Mouse (Mus musculus) forebrain, embryonic 10.5 days (tissue): ENCODE results near the gene Ccdc171. TPM values are rescaled to one million over a fixed set of nuclear protein-coding genes. Genes with fewer than 3 reads are reported as not detected.

Experiments used
- DNase-seq: peaks from one replicate; pipeline ENCODE4 v3.0.0-alpha.2; 2017; ENCODE audit warnings: low spot score; ENCODE audit errors: extremely low spot score
- H3K27ac ChIP-seq: fragments of 300-500 bp; sonication (generic); 2 replicates; pipeline ENCODE4 v1.5.1; 2016; ENCODE audit warnings: mild to moderate bottlenecking
- H3K27me3 ChIP-seq: fragments of 300-500 bp; sonication (generic); 2 replicates; pipeline ENCODE4 v1.6.1; 2016; ENCODE audit warnings: mild to moderate bottlenecking; ENCODE audit not compliant: poor library complexity, severe bottlenecking
- H3K36me3 ChIP-seq: fragments of 300-500 bp; sonication (generic); replicated peaks from 2 replicates; pipeline ENCODE4 v1.6.1; 2016; ENCODE audit warnings: mild to moderate bottlenecking, moderate library complexity
- H3K4me1 ChIP-seq: fragments of 300-500 bp; sonication (generic); 2 replicates; pipeline ENCODE4 v1.6.1; 2016
- H3K4me3 ChIP-seq: fragments of 300-500 bp; sonication (generic); 2 replicates; pipeline ENCODE4 v1.5.1; 2016; ENCODE audit warnings: mild to moderate bottlenecking, moderate library complexity
- H3K9me3 ChIP-seq: fragments of 300-500 bp; sonication (generic); 2 replicates; pipeline ENCODE4 v1.6.1; 2016; ENCODE audit warnings: mild to moderate bottlenecking, moderate library complexity
- WGBS: fragments of 180-500 bp; shearing (Covaris S2); methylation state at CpG from one replicate; pipeline ENCODE4 v1.1.7; 2016; 5-methylcytosine and 5-hydroxymethylcytosine counted together
- polyA plus RNA-seq: library from polyadenylated mRNA; unstranded; fragments of >200 nt; fragmentation: Nextera tagmentation; extraction: Ambion mirVana; gene quantifications from 2 replicates; pipeline ENCODE4 v1.2.1, GENCODE M21; 2016

Ccdc171 gene
- polyA plus RNA-seq, 1 experiment from 2014 or later = 7.3 TPM

- no peaks in the 10 kb centered on the region for H3K27me3 ChIP-seq
- no peaks in the 10 kb centered on the region for H3K36me3 ChIP-seq
- peak; percentile 33 for DNase-seq
- peak overlapping the region; percentile 41 for H3K27ac ChIP-seq
- peaks cover 33% of the 10 kb centered on the region for H3K4me1 ChIP-seq
- peak overlapping the region; percentile 7; the same call in 1 of the 2 replicates for H3K4me3 ChIP-seq
- no peaks in the 10 kb centered on the region for H3K9me3 ChIP-seq
- 14% methylated on average over 13 of the region's 13 CpGs for WGBS
Observed at GRCm38 (mm10) chr4:83791811-83792210, 266.5 kb downstream of the Ccdc171 start.

GRCm38 (mm10) chr4:83794315-83794922 is 269.1 kb downstream of the Ccdc171 start:
- H3K27ac ChIP-seq = peak overlapping the region; percentile 51; the same call in 1 of the 2 replicates
- no peaks in the 10 kb centered on the region for H3K9me3 ChIP-seq
- peak overlapping the region; percentile 25; the same call in 1 of the 2 replicates for H3K4me3 ChIP-seq
- no peaks in the 10 kb centered on the region for H3K27me3 ChIP-seq
- H3K36me3 ChIP-seq = no peaks in the 10 kb centered on the region
- peak; percentile 40 for DNase-seq
- 29% methylated on average over 9 of the region's 9 CpGs for WGBS
- peaks cover 33% of the 10 kb centered on the region for H3K4me1 ChIP-seq

- 0 out of 2 replicates have a peak overlapping the region, but pooled peaks have one; percentile 25 for H3K4me3 ChIP-seq
- WGBS = 34% methylated on average over 5 of the region's 5 CpGs
Observed at GRCm38 (mm10) chr4:83794930-83795459, 269.6 kb downstream of the Ccdc171 start.

GRCm38 (mm10) chr4:83797976-83798375 is 272.6 kb downstream of the Ccdc171 start:
- WGBS = 81% methylated on average over 14 of the region's 14 CpGs
- Histone ChIP-seq H3K27me3 (no peaks in the 10 kb centered on the region), H3K27ac (no peak overlapping the region), H3K4me3 (no peak overlapping the region), H3K9me3 (no peaks in the 10 kb centered on the region), H3K36me3 (no peaks in the 10 kb centered on the region), H3K4me1 (peaks cover 15% of the 10 kb centered on the region)
- no peak for DNase-seq

More at GRCm38 (mm10) chr4:83794930-83795459, 269.6 kb downstream of the Ccdc171 start:
- H3K36me3 ChIP-seq = no peaks in the 10 kb centered on the region
- peaks cover 33% of the 10 kb centered on the region for H3K4me1 ChIP-seq
- H3K9me3 ChIP-seq = no peaks in the 10 kb centered on the region
- peak overlapping the region; percentile 51; the same call in 1 of the 2 replicates for H3K27ac ChIP-seq
- no peak for DNase-seq
- no peaks in the 10 kb centered on the region for H3K27me3 ChIP-seq

- no peak for DNase-seq
- Histone ChIP-seq H3K36me3 (no peaks in the 10 kb centered on the region), H3K9me3 (no peaks in the 10 kb centered on the region), H3K4me1 (peaks cover 14% of the 10 kb centered on the region), H3K27ac (no peak overlapping the region), H3K27me3 (no peaks in the 10 kb centered on the region), H3K4me3 (no peak overlapping the region)
- 91% methylated on average over 21 of the region's 21 CpGs for WGBS
Observed at GRCm38 (mm10) chr4:83798674-83799430, 273.5 kb downstream of the Ccdc171 start.

- Histone ChIP-seq H3K4me1 (no peaks in the 10 kb centered on the region), H3K27ac (no peak overlapping the region), H3K9me3 (peaks cover 5% of the 10 kb centered on the region; the same call in 1 of the 2 replicates), H3K36me3 (no peaks in the 10 kb centered on the region), H3K4me3 (no peak overlapping the region), H3K27me3 (no peaks in the 10 kb centered on the region)
- no peak for DNase-seq
- 90% methylated on average over 3 of the region's 3 CpGs for WGBS
Observed at GRCm38 (mm10) chr4:83800402-83800801, 275.1 kb downstream of the Ccdc171 start.

GRCm38 (mm10) chr4:83816925-83817324 is 291.6 kb downstream of the Ccdc171 start:
- H3K9me3 ChIP-seq = no peaks in the 10 kb centered on the region
- WGBS = 89% methylated on average over 4 of the region's 4 CpGs

GRCm38 (mm10) chr4:83829718-83830459 is 304.5 kb downstream of the Ccdc171 start:
- 90% methylated on average over 4 of the region's 4 CpGs for WGBS
- Histone ChIP-seq H3K9me3 (no peaks in the 10 kb centered on the region), H3K36me3 (no peaks in the 10 kb centered on the region), H3K27me3 (no peaks in the 10 kb centered on the region), H3K27ac (no peak overlapping the region), H3K4me3 (no peak overlapping the region), H3K4me1 (peaks cover 11% of the 10 kb centered on the region)
- no peak for DNase-seq

More at GRCm38 (mm10) chr4:83816925-83817324, 291.6 kb downstream of the Ccdc171 start:
- H3K36me3 ChIP-seq = no peaks in the 10 kb centered on the region
- H3K27me3 ChIP-seq = no peaks in the 10 kb centered on the region
- H3K4me1 ChIP-seq = no peaks in the 10 kb centered on the region
- no peak for DNase-seq
- no peak overlapping the region for H3K4me3 ChIP-seq
- no peak overlapping the region for H3K27ac ChIP-seq

- peak; percentile 38 for DNase-seq
- Histone ChIP-seq H3K4me1 (peaks cover 11% of the 10 kb centered on the region), H3K9me3 (no peaks in the 10 kb centered on the region), H3K27ac (no peak overlapping the region; the same call in 1 of the 2 replicates), H3K27me3 (no peaks in the 10 kb centered on the region), H3K4me3 (no peak overlapping the region), H3K36me3 (no peaks in the 10 kb centered on the region)
- 64% methylated on average over 13 of the region's 13 CpGs for WGBS
Observed at GRCm38 (mm10) chr4:83830891-83831880, 305.8 kb downstream of the Ccdc171 start.

GRCm38 (mm10) chr4:83839077-83839476 is 313.7 kb downstream of the Ccdc171 start:
- WGBS = 73% methylated on average over 2 of the region's 2 CpGs
- no peaks in the 10 kb centered on the region for H3K4me1 ChIP-seq

GRCm38 (mm10) chr4:83846304-83846703 is 321.0 kb downstream of the Ccdc171 start:
- no peaks in the 10 kb centered on the region for H3K9me3 ChIP-seq
- H3K4me3 ChIP-seq = no peak overlapping the region
- no peaks in the 10 kb centered on the region for H3K36me3 ChIP-seq
- 70% methylated on average over 7 of the region's 7 CpGs for WGBS
- no peak for DNase-seq
- H3K27me3 ChIP-seq = no peaks in the 10 kb centered on the region
- H3K4me1 ChIP-seq = peaks cover 12% of the 10 kb centered on the region
- no peak overlapping the region for H3K27ac ChIP-seq

More at GRCm38 (mm10) chr4:83839077-83839476, 313.7 kb downstream of the Ccdc171 start:
- Histone ChIP-seq H3K27ac (no peak overlapping the region), H3K36me3 (no peaks in the 10 kb centered on the region), H3K9me3 (no peaks in the 10 kb centered on the region), H3K4me3 (no peak overlapping the region), H3K27me3 (no peaks in the 10 kb centered on the region)
- no peak for DNase-seq
